Mouse (Mus musculus) G1E (cell line): ENCODE data around the gene Arid3a.

Source experiments
- CTCF ChIP-seq: IDR thresholded peaks from 2 replicates; pipeline ENCODE4 v1.5.1; 2012; ENCODE audit warnings: low read depth, low read length, inconsistent platforms, mixed read lengths
- GATA1 ChIP-seq: IDR thresholded peaks from 2 replicates; pipeline ENCODE4 v1.6.1; 2012; ENCODE audit warnings: borderline replicate concordance, low read length, inconsistent platforms, mixed read lengths

GRCm38 (mm10) chr10:79900951-79901410, 25.9 kb upstream of the Arid3a start:
- TF ChIP-seq GATA1 (no peak), CTCF (no peak)
